Mouse (Mus musculus): ENCODE measurements around the gene Ppan. TPM values are rescaled to one million over a fixed set of nuclear protein-coding genes. Genes with fewer than 3 reads are reported as not detected.

Gene Ppan
- polyA plus RNA-seq, 1 experiment from 2014 or later = 99.2 TPM

GRCm38 (mm10) chr9:20870211-20871173, 17.5 kb upstream of the Ppan start:
- Histone ChIP-seq H3K9me3 (no peaks in the 10 kb centered on the region), H3K36me3 (replicated peaks) (no peaks in the 10 kb centered on the region), H3K27me3 (replicated peaks; ENCODE audit: low read depth, poor library complexity, severe bottlenecking) (peaks cover 60% of the 10 kb centered on the region), H3K4me3 (no peak overlapping the region), H3K27ac (replicated peaks) (no peak overlapping the region), H3K4me1 (peaks cover 10% of the 10 kb centered on the region)
- no peak for DNase-seq (ENCODE audit: low spot score)
- WGBS = 75% methylated on average over 12 of the region's 12 CpGs

GRCm38 (mm10) chr9:20872991-20873390, 15.0 kb upstream of the Ppan start:
- Histone ChIP-seq H3K9me3 (no peaks in the 10 kb centered on the region), H3K4me3 (no peak overlapping the region), H3K27me3 (replicated peaks; ENCODE audit: low read depth, poor library complexity, severe bottlenecking) (peaks cover 37% of the 10 kb centered on the region), H3K4me1 (peaks cover 19% of the 10 kb centered on the region), H3K27ac (replicated peaks) (no peak overlapping the region), H3K36me3 (replicated peaks) (no peaks in the 10 kb centered on the region)
- DNase-seq (ENCODE audit: low spot score) = no peak
- WGBS = 89% methylated on average over 10 of the region's 10 CpGs

DNA sequence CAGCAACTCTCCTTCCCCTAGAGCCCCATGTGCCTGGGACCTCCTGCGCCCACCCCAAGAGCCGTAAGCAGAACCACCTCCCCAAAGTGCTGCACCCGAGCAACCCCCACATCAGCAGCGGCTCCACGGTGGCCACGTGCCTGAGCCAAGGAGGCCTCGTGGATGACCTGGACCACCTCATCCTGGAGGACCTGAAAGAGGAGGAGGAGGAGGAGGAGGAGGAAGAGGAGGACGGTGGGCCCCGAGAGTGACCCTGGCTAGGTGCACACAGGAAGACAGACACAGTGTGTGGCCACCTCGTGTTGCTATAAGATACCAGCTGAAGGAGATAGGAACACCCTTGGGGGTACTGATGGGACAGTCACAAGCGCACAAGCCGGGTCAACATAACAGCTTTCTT, 14.5 kb upstream of the Ppan start:
- 91% methylated on average over 12 of the region's 12 CpGs for WGBS
- no peak for DNase-seq (ENCODE audit: low spot score)

GRCm38 (mm10) chr9:20875021-20875790, 12.8 kb upstream of the Ppan start:
- Histone ChIP-seq H3K36me3 (replicated peaks) (no peaks in the 10 kb centered on the region), H3K27ac (replicated peaks) (no peak overlapping the region), H3K4me3 (no peak overlapping the region), H3K9me3 (no peaks in the 10 kb centered on the region), H3K4me1 (peaks cover 16% of the 10 kb centered on the region), H3K27me3 (replicated peaks; ENCODE audit: low read depth, poor library complexity, severe bottlenecking) (peaks cover 15% of the 10 kb centered on the region)
- WGBS = 73% methylated on average over 23 of the region's 23 CpGs
- DNase-seq (ENCODE audit: low spot score) = no peak

More for the DNA sequence above, 14.5 kb upstream of the Ppan start:
- Histone ChIP-seq H3K4me1 (peaks cover 19% of the 10 kb centered on the region), H3K27me3 (replicated peaks; ENCODE audit: low read depth, poor library complexity, severe bottlenecking) (peaks cover 32% of the 10 kb centered on the region), H3K36me3 (replicated peaks) (no peaks in the 10 kb centered on the region), H3K4me3 (no peak overlapping the region), H3K9me3 (no peaks in the 10 kb centered on the region), H3K27ac (replicated peaks) (no peak overlapping the region)

- 70% methylated on average over 9 of the region's 9 CpGs for WGBS
- DNase-seq (ENCODE audit: low spot score) = no peak
- Histone ChIP-seq H3K36me3 (replicated peaks) (no peaks in the 10 kb centered on the region), H3K4me1 (peaks cover 16% of the 10 kb centered on the region), H3K27me3 (replicated peaks; ENCODE audit: low read depth, poor library complexity, severe bottlenecking) (0 out of 2 replicates have a peak, but pooled peaks cover 2% of the 10 kb centered on the region), H3K9me3 (no peaks in the 10 kb centered on the region), H3K27ac (replicated peaks) (no peak overlapping the region), H3K4me3 (no peak overlapping the region; the same call in 1 of the 2 replicates)
These were observed 11.5 kb upstream of the Ppan start for GRCm38 (mm10) chr9:20876318-20877117.

- peak overlapping the region; percentile 92; the same call in 1 of the 2 replicates for H3K27ac ChIP-seq (replicated peaks)
- DNase-seq (ENCODE audit: low spot score) = no peak
- H3K4me1 ChIP-seq = peaks cover 16% of the 10 kb centered on the region
- H3K27me3 ChIP-seq (replicated peaks; ENCODE audit: low read depth, poor library complexity, severe bottlenecking) = no peaks in the 10 kb centered on the region
- WGBS = 37% methylated on average over 14 of the region's 14 CpGs
- H3K9me3 ChIP-seq = no peaks in the 10 kb centered on the region
- H3K4me3 ChIP-seq = peak overlapping the region; percentile 59
- H3K36me3 ChIP-seq (replicated peaks) = no peaks in the 10 kb centered on the region
These were observed 10.6 kb upstream of the Ppan start for GRCm38 (mm10) chr9:20877118-20878040.

DNA sequence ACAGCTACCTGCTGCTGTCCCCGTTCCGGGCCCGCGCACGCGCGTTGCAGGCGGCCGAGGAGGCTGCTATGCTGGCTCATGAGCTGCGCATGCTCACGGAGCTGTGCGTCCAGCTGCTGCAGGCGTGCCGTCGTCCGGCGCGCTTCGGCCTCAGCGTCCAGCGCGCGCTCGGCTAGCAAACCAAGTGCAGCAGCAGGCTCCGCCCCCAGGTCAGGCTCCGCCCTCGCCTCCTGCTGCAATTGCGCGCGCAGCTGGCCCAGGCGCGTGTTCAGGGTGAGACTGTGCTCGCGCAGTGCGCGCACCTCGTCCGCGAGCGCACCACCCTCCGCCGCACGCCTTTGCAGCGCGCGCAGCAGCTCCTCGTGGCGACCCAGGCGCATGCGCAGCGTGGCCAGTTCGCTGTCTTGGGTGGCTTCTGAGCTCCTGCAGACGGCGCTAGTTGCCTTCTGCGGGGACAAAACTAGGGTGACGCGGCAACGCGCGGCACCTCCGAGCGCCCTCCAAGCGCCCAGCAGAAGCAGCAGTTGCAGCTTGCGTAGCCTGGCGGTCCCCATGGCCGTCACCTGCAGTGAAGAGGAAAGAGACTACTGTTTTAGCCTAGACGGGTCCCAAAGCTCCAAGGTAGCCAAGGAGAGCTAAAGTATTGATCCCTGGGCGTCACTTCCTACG, 9.8 kb upstream of the Ppan start:
- under 1% methylated on average over 69 of the region's 69 CpGs for WGBS
- peaks cover 16% of the 10 kb centered on the region for H3K4me1 ChIP-seq
- H3K4me3 ChIP-seq = peak overlapping the region; percentile 59
- no peaks in the 10 kb centered on the region for H3K36me3 ChIP-seq (replicated peaks)
- H3K27ac ChIP-seq (replicated peaks) = peak overlapping the region; percentile 92
- H3K27me3 ChIP-seq (replicated peaks; ENCODE audit: low read depth, poor library complexity, severe bottlenecking) = no peaks in the 10 kb centered on the region
- H3K9me3 ChIP-seq = no peaks in the 10 kb centered on the region
- peak; percentile 100 for DNase-seq (ENCODE audit: low spot score)

GRCm38 (mm10) chr9:20878710-20879065, 9.3 kb upstream of the Ppan start:
- peaks cover 16% of the 10 kb centered on the region for H3K4me1 ChIP-seq
- WGBS = 22% methylated on average over 10 of the region's 10 CpGs
- no peaks in the 10 kb centered on the region for H3K36me3 ChIP-seq (replicated peaks)
- H3K27me3 ChIP-seq (replicated peaks; ENCODE audit: low read depth, poor library complexity, severe bottlenecking) = no peaks in the 10 kb centered on the region
- H3K27ac ChIP-seq (replicated peaks) = peak overlapping the region; percentile 92
- H3K9me3 ChIP-seq = no peaks in the 10 kb centered on the region
- no peak for DNase-seq (ENCODE audit: low spot score)
- peak overlapping the region; percentile 59 for H3K4me3 ChIP-seq

DNA sequence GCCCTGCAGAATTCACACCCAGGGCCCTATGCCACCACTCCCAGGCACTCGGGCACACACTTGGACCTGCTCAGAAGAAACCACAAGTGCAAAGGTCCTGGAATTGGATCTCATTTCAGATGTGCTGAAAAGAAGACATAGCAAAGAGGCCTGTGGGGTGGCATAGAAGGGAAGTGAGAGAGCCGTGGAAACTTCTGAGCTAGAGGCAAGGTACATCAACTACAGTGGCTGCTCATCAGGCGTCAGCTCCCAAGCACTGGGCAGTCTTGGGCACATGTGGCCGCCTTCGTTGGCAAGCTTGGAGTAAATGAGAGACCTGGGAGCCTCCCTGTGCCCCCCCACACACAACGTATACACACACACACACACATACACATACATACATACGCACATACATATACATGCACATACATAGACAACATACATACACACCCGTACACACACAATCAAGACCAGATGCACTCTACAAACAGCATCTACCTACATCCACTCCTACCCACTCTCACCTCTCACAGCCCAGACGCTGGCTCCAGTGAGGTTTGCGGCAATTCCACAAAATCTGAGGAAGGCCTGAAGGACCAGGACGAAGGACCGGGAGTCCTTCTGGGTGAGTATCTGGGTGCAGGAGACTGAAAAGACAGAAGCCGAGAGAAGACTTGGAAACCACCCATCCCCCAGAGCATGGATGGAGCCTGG, 8.7 kb upstream of the Ppan start, which contains the start of gene Angptl6:
Gene Angptl6, minus strand, starts transcription at position 631 of the 696 bp plus-strand sequence.
- H3K4me3 ChIP-seq = peak within 1 kb of the TSS; percentile 59
- H3K36me3 ChIP-seq (replicated peaks) = no peaks in the 10 kb centered on the region
- 92% methylated on average over 13 of the region's 13 CpGs for WGBS
- peak within 1 kb of the TSS; percentile 92 for H3K27ac ChIP-seq (replicated peaks)
- no peak for DNase-seq (ENCODE audit: low spot score)
- no peaks in the 10 kb centered on the region for H3K9me3 ChIP-seq
- H3K27me3 ChIP-seq (replicated peaks; ENCODE audit: low read depth, poor library complexity, severe bottlenecking) = no peaks in the 10 kb centered on the region
- peaks cover 16% of the 10 kb centered on the region for H3K4me1 ChIP-seq

GRCm38 (mm10) chr9:20886563-20886962, 1.4 kb upstream of the Ppan start:
- 96% methylated on average over 2 of the region's 2 CpGs for WGBS
- Histone ChIP-seq H3K27ac (replicated peaks) (no peak overlapping the region), H3K4me3 (no peak overlapping the region)

More at GRCm38 (mm10) chr9:20886563-20886962, 1.4 kb upstream of the Ppan start:
- Histone ChIP-seq H3K9me3 (peaks cover 6% of the 10 kb centered on the region; the same call in 1 of the 2 replicates), H3K4me1 (peaks cover 7% of the 10 kb centered on the region), H3K36me3 (replicated peaks) (peaks cover 25% of the 10 kb centered on the region), H3K27me3 (replicated peaks; ENCODE audit: low read depth, poor library complexity, severe bottlenecking) (no peaks in the 10 kb centered on the region)
- DNase-seq (ENCODE audit: low spot score) = no peak

All from embryonic facial prominence, embryonic 10.5 days (tissue).